Mouse (Mus musculus) neural tube, embryonic 14.5 days (tissue): ENCODE measurements around the gene Zbtb7b. TPM values are rescaled to one million over a fixed set of nuclear protein-coding genes. Genes with fewer than 3 reads are reported as not detected.

Experiments used
- ATAC-seq: fragments of 200-750 bp; cut with Nextera tagmentation; 2 replicates; pipeline ENCODE4 v1.8.0; 2017; ENCODE audit warnings: low read depth, mild to moderate bottlenecking, moderate TSS enrichment, moderate library complexity
- H3K27ac ChIP-seq: fragments of 300-500 bp; sonication (generic); 2 replicates; pipeline ENCODE4 v1.5.1; 2014; ENCODE audit warnings: low read depth, mild to moderate bottlenecking, control low read depth, low read length, moderate library complexity, mixed read lengths
- H3K27me3 ChIP-seq: fragments of 300-500 bp; sonication (generic); 2 replicates; pipeline ENCODE4 v1.6.1; 2014; ENCODE audit warnings: low read length; ENCODE audit not compliant: control insufficient read depth, insufficient read depth
- H3K36me3 ChIP-seq: fragments of 300-500 bp; sonication (generic); 2 replicates; pipeline ENCODE4 v1.6.1; 2014; ENCODE audit warnings: low read length, mixed read lengths; ENCODE audit not compliant: control insufficient read depth, insufficient read depth
- H3K4me1 ChIP-seq: fragments of 300-500 bp; sonication (generic); 2 replicates; pipeline ENCODE4 v1.6.1; 2014; ENCODE audit warnings: low read length; ENCODE audit not compliant: control insufficient read depth, insufficient read depth
- H3K4me2 ChIP-seq: fragments of 300-500 bp; sonication (generic); 2 replicates; pipeline ENCODE4 v1.6.1; 2014; ENCODE audit warnings: mild to moderate bottlenecking, low read depth, low read length, control low read depth
- H3K4me3 ChIP-seq: fragments of 300-500 bp; sonication (generic); 2 replicates; pipeline ENCODE4 v1.5.1; 2014; ENCODE audit warnings: low read depth, low read length, control low read depth, mixed read lengths
- H3K9ac ChIP-seq: fragments of 300-500 bp; sonication (generic); replicated peaks from 2 replicates; pipeline ENCODE4 v1.6.1; 2014; ENCODE audit warnings: low read depth, mild to moderate bottlenecking, control low read depth, low read length, mixed read lengths
- H3K9me3 ChIP-seq: fragments of 300-500 bp; sonication (generic); 2 replicates; pipeline ENCODE4 v1.6.1; 2016; ENCODE audit warnings: low read length; ENCODE audit not compliant: control insufficient read depth
- WGBS: fragments of 180-500 bp; shearing (Covaris S2); extraction: QIAGEN DNeasy Blood & Tissue Kit; methylation state at CpG from one replicate; pipeline ENCODE4 v1.1.7; 2014; 5-methylcytosine and 5-hydroxymethylcytosine counted together
- polyA plus RNA-seq: library from polyadenylated mRNA; unstranded; fragments of >200 nt; fragmentation: Nextera tagmentation; extraction: Ambion mirVana; gene quantifications from 2 replicates; pipeline ENCODE4 v1.2.1, GENCODE M21; 2014

The Zbtb7b gene
- polyA plus RNA-seq, 1 experiment from 2014 or later: 0.78 TPM

GRCm38 (mm10) chr3:89410864-89411263 is 16.3 kb upstream of the Zbtb7b start:
- H3K36me3 ChIP-seq: peaks cover 10% of the 10 kb centered on the region; the same call in 1 of the 2 replicates
- peak overlapping the region; percentile 52 for H3K9ac ChIP-seq
- H3K9me3 ChIP-seq: no peaks in the 10 kb centered on the region
- H3K4me3 ChIP-seq: peak overlapping the region; percentile 42
- H3K27ac ChIP-seq: peak overlapping the region; percentile 69; the same call in 1 of the 2 replicates
- no peak for ATAC-seq
- peak overlapping the region; percentile 86 for H3K4me2 ChIP-seq
- WGBS: 73% methylated on average over 10 of the region's 10 CpGs
- H3K27me3 ChIP-seq: no peaks in the 10 kb centered on the region
- H3K4me1 ChIP-seq: peaks cover 6% of the 10 kb centered on the region

- H3K36me3 ChIP-seq: peaks cover 4% of the 10 kb centered on the region; the same call in 1 of the 2 replicates
- H3K4me1 ChIP-seq: peaks cover 6% of the 10 kb centered on the region
- 96% methylated on average over 3 of the region's 3 CpGs for WGBS
- no peak overlapping the region for H3K4me2 ChIP-seq
- no peaks in the 10 kb centered on the region for H3K27me3 ChIP-seq
- no peak overlapping the region for H3K9ac ChIP-seq
- no peak overlapping the region for H3K27ac ChIP-seq
- no peaks in the 10 kb centered on the region for H3K9me3 ChIP-seq
- no peak for ATAC-seq
- H3K4me3 ChIP-seq: no peak overlapping the region
These were observed 15.1 kb upstream of the Zbtb7b start for GRCm38 (mm10) chr3:89409701-89410100.

- H3K4me1 ChIP-seq: peaks cover 6% of the 10 kb centered on the region
- ATAC-seq: no peak
- H3K4me2 ChIP-seq: no peak overlapping the region
- H3K27me3 ChIP-seq: no peaks in the 10 kb centered on the region
- H3K27ac ChIP-seq: no peak overlapping the region
- no peak overlapping the region for H3K4me3 ChIP-seq
- 65% methylated on average over 16 of the region's 16 CpGs for WGBS
- H3K9ac ChIP-seq: no peak overlapping the region
- H3K36me3 ChIP-seq: peaks cover 12% of the 10 kb centered on the region
- no peaks in the 10 kb centered on the region for H3K9me3 ChIP-seq
These were observed 13.9 kb upstream of the Zbtb7b start for GRCm38 (mm10) chr3:89408448-89408847.

- H3K4me3 ChIP-seq: no peak overlapping the region
- H3K9me3 ChIP-seq: no peaks in the 10 kb centered on the region
- no peak overlapping the region for H3K27ac ChIP-seq
- no peak for ATAC-seq
- H3K27me3 ChIP-seq: no peaks in the 10 kb centered on the region
- 90% methylated on average over 6 of the region's 6 CpGs for WGBS
- H3K4me2 ChIP-seq: no peak overlapping the region
- H3K36me3 ChIP-seq: peaks cover 18% of the 10 kb centered on the region
- no peak overlapping the region for H3K9ac ChIP-seq
- peaks cover 6% of the 10 kb centered on the region for H3K4me1 ChIP-seq
These were observed 12.3 kb upstream of the Zbtb7b start for GRCm38 (mm10) chr3:89406887-89407286.

- Histone ChIP-seq H3K4me2 (no peak within 1 kb of the TSS), H3K4me3 (no peak within 1 kb of the TSS), H3K9me3 (no peaks in the 10 kb centered on the region), H3K9ac (no peak within 1 kb of the TSS), H3K4me1 (no peaks in the 10 kb centered on the region), H3K36me3 (peaks cover 15% of the 10 kb centered on the region), H3K27me3 (no peaks in the 10 kb centered on the region), H3K27ac (no peak within 1 kb of the TSS)
- no peak for ATAC-seq
- WGBS: 86% methylated on average over 5 of the region's 5 CpGs
These were observed 8.1 kb upstream of the Zbtb7b start, which contains the start of gene Lenep for GRCm38 (mm10) chr3:89402693-89403092. TSS of gene Lenep (minus strand) at chr3:89402793.

GRCm38 (mm10) chr3:89401329-89401728 is 6.8 kb upstream of the Zbtb7b start:
- Histone ChIP-seq H3K9me3 (no peaks in the 10 kb centered on the region), H3K4me1 (peaks cover under 1% of the 10 kb centered on the region; the same call in 1 of the 2 replicates), H3K27ac (no peak overlapping the region), H3K4me2 (no peak overlapping the region), H3K4me3 (no peak overlapping the region), H3K9ac (no peak overlapping the region), H3K27me3 (no peaks in the 10 kb centered on the region), H3K36me3 (peaks cover 15% of the 10 kb centered on the region)
- no peak for ATAC-seq
- 92% methylated on average over 7 of the region's 7 CpGs for WGBS

GRCm38 (mm10) chr3:89396654-89397005 is 2.1 kb upstream of the Zbtb7b start:
- H3K9me3 ChIP-seq: no peaks in the 10 kb centered on the region
- peak overlapping the region; percentile 97 for H3K4me2 ChIP-seq
- ATAC-seq: no peak
- H3K4me3 ChIP-seq: peak overlapping the region; percentile 34
- H3K27ac ChIP-seq: no peak overlapping the region
- peaks cover 5% of the 10 kb centered on the region; the same call in 1 of the 2 replicates for H3K27me3 ChIP-seq
- 2% methylated on average over 4 of the region's 4 CpGs for WGBS
- H3K36me3 ChIP-seq: no peaks in the 10 kb centered on the region; the same call in 1 of the 2 replicates
- H3K9ac ChIP-seq: no peak overlapping the region
- peaks cover 21% of the 10 kb centered on the region for H3K4me1 ChIP-seq

GRCm38 (mm10) chr3:89395806-89396653 is 1.5 kb upstream of the Zbtb7b start:
- H3K4me2 ChIP-seq: peak overlapping the region; percentile 97
- peak overlapping the region; percentile 34 for H3K4me3 ChIP-seq
- H3K27me3 ChIP-seq: peaks cover 5% of the 10 kb centered on the region; the same call in 1 of the 2 replicates
- H3K4me1 ChIP-seq: peaks cover 23% of the 10 kb centered on the region
- H3K9me3 ChIP-seq: no peaks in the 10 kb centered on the region
- no peaks in the 10 kb centered on the region for H3K36me3 ChIP-seq
- under 1% methylated on average over 41 of the region's 44 CpGs for WGBS
- H3K9ac ChIP-seq: 0 out of 2 replicates have a peak overlapping the region, but pooled peaks have one; percentile 28
- no peak overlapping the region; the same call in 1 of the 2 replicates for H3K27ac ChIP-seq
- no peak for ATAC-seq

GRCm38 (mm10) chr3:89395419-89395805 is 836 bp upstream of the Zbtb7b start:
- peak overlapping the region; percentile 45 for H3K4me3 ChIP-seq
- peak overlapping the region; percentile 97 for H3K4me2 ChIP-seq
- WGBS: 1% methylated on average over 10 of the region's 10 CpGs
- H3K9ac ChIP-seq: no peak overlapping the region
- peaks cover 5% of the 10 kb centered on the region; the same call in 1 of the 2 replicates for H3K27me3 ChIP-seq
- H3K27ac ChIP-seq: no peak overlapping the region
- no peaks in the 10 kb centered on the region for H3K36me3 ChIP-seq
- no peaks in the 10 kb centered on the region for H3K9me3 ChIP-seq
- peaks cover 28% of the 10 kb centered on the region for H3K4me1 ChIP-seq
- ATAC-seq: no peak
